Mouse (Mus musculus) layer of hippocampus, postnatal 10 days (tissue): ENCODE measurements around the gene Sec22a. TPM values are rescaled to one million over a fixed set of nuclear protein-coding genes. Genes with fewer than 3 reads are reported as not detected.

Source experiments
- DNase-seq, 2 experiments: peaks; one replicate each; pipeline ENCODE4 v3.0.0; 2021; ENCODE audit warnings: low spot score in 2 of 2
- long read RNA-seq: library from polyadenylated mRNA; stranded (forward); transcript quantifications from one replicate; pipeline ENCODE4 v2.0.0, GENCODE M21; 2023
- total RNA-seq, 2 experiments: library from RNA; stranded (reverse); gene quantifications; 2 replicates each; pipeline ENCODE4 v1.2.3; 2021

The Sec22a gene
- 10 to 100 TPM; 16.2 to 21.5 TPM for total RNA-seq
- long read RNA-seq, transcript Sec22a-201 (7 exons, 3,992 nt): major isoform, 12 of 15 reads
- long read RNA-seq, partial matches to known transcripts: 2 of 15 reads
- long read RNA-seq, other reads (novel, unspliced or antisense): 1 of 15 reads

DNA sequence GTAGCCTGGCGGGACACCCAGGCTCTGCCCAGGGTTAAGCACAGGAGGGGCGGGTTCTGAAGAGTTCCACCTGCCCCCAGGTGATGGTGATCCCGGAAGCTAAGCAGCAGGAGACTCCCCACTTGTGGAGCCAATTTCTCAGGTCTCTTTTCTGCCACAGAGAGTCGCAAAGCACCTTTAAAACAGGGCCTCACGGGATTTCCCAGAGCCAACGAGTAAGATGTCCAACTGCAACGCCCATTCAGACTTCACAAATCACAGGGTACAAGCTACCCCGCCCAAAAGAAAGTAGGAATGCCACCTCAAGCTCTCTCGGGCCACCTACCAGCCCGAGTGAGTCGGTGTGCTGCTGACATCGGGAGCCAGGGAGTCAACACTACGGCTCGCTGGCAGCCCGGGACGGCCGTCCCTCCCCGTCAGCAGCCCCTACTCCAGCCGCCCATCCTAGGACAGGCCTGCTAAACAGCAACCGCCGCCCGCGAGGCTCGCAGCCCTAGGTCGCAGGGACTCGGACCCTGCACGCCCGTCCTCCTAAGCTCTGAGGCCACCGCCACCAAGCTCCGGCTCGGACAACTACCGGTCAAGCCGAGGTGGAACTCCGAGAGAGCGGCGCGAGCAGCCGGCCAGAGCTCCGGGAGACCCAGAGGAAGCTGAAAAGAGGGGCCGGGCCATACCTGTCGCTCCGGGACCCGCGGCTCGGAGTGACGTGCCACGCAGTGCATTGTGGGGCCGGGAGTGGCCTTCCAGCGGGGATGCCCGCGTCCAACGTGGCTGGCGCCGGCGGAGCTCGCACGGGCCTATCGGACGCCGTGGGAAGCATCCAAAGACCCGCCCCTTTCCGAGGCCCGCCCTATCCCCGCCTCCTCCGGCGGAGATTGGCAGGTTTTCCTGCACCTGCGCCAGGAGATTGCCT is at the start of gene Sec22a:
Sec22a (minus strand) TSS at position 769 of the 913 bp plus-strand sequence.
- DNase-seq: peak; percentile 91 to 95

DNA sequence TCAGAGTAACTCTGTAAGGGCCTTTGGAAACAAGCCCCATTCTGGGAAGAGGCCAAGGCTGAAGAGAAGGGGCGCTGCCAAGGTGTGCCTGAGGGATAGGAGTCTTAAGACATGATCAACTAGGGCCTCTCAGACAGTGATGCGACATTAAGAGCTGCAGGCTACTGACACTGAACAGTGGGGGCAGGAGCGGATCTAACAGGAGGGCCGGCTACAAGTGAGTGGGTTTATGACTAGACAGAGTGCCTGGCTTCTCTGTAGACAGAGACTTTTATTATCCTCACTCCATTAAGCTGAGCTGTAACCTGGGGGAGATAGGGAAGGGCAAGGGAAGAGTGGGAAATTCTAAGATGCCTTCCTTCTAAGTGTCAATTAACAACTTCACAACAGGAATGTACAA is 43.0 kb upstream of the Sec22a start:
- no peak for DNase-seq

DNA sequence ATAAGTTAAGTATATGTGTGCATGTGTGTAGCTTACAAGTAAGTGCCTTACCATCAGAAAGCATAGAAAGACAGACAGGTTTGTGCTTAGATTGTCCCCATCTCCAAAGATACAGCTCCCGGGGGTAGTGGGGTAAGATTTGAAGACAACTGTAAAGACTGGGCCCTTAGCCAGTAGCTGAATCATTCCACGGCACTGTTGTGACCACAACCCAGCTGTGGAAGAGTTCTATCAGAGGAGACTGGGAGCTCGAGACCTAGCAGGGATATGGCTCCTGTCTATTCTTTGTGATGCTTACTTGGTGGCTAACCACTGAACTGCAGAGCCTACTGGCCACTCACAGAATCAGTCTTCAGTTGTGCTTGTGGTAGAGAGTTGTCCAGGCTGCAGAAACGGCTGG is 42.4 kb upstream of the Sec22a start:
- DNase-seq: no peak

DNA sequence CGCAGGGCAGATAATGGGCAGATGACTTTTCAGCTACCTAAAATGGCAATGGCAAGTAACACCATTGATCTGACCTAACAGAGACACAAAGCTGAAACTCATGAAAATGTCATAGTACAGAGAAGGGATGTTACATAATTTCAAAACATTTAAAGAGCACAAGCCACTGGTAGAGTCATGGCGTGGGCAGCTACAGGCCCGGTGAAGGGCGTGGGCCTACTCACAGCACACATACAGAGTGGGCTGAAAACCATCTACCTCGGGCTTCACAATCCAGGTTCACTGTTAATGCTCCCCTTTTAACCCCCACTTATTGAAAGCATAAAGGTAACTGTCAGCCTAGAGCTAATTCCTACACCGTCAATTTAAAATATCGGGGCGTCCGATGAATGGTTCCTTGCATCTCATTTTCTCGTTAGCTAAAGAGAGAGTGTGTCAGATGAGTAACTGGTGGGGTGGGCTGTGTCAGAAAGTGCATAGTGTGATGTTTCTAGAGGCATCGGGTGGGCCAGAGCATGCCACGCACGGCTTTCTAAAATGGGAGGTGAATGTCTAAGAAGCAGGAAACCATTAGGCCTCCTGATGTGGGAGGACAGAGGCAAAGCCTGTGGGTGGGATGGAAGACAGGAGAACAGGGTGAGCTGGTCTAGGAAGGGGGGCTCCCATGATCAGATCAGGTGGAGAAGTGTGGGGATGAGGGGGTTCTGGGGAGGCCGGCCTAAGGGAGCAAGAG is 41.8 kb upstream of the Sec22a start:
- DNase-seq: no peak

DNA sequence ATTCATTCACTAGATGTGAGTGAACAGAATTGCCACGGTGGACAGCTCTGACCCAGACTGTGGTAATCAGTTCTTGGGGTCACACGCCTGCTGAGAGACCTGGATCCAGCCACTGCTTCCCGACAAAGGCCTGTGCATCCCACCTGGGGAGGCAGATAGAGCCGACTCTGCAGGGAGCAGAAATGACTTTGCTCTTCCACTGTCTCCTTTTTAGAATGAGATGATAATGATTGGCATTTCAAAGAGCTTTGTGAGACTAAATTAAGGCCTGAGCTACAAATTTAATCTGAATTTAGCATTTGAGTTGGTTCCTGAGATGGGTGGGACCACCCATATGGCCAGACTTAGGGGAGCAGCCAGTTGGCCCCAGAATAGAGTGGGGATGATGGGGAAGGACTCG is 41.1 kb upstream of the Sec22a start:
- DNase-seq: no peak

DNA sequence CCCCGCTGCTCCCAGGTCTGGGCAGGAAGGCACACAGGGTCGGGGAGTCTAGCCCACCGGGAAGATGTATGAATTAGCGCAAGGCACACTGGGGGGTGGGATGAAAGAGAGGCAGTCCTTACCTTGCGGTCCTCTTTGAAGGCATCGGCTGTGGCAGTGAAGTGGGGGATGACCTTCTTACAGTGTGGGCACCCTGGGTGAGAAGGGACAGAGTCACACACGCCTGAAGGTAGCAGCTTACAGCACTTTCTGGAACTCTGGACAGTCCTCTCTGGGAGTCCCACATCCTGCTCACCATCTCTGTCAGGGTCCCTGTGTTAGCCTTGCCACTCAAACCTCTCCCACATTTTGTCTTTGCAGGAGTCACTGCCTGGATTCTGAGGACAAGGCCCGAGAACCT is 40.2 kb upstream of the Sec22a start:
- no peak for DNase-seq

DNA sequence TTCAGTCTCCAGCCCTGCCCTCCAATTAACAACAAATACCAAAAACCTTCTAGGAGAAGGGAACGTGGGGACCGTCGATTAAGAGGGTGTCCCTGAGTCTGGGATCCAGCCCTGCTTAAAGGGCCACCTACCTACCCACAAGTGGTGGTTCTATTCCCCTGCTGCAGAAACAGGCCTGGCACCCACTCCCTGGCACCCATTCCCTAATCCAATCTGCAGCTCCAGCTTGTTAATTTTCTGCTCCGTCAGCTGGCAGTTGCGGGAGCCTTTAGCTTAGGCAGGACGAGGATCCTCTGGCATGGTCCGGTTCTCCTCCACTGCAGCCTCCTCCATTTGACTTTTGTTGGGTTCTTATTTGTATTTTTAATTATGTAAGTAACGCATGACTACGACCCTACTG is 39.6 kb upstream of the Sec22a start:
- peak; percentile 52 to 64 for DNase-seq

DNA sequence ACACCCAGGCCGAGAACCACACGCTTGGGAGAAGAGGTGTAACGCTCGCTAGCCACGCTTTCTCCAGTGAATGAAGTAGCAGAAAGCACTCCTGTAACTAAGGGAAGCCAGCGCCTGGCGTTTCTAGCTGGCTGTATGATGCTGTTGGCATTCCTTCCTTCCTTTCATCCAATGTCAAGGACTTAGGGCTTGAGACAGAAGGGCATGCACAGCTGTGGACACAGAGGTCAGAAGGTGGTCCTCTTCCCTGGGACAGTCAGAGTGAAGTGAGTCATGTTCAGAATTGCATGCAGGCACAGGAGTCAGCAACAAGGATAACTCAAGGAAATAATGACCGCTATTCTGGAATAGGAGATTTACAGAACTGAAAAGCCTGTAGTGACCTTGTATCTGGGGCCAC is 29.1 kb upstream of the Sec22a start:
- DNase-seq: no peak

DNA sequence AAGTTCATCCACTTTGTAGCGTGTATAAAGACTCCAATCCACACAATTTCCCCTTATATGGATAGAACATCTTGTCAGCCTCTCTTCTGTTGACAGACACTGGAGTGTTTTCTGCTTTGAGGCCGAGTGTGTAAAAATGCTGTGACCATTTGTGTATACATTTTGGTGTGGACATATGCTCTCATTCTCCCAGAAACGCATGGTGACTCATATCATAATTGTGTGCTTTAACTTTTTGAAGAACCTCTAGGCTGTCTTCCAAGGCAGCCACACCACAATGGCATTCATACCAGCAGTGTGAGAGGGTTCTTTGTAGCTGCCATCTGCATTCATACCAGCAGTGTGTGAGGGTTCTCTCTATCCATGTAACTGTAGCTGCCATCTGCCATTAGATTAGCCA is 21.9 kb upstream of the Sec22a start:
- no peak for DNase-seq

DNA sequence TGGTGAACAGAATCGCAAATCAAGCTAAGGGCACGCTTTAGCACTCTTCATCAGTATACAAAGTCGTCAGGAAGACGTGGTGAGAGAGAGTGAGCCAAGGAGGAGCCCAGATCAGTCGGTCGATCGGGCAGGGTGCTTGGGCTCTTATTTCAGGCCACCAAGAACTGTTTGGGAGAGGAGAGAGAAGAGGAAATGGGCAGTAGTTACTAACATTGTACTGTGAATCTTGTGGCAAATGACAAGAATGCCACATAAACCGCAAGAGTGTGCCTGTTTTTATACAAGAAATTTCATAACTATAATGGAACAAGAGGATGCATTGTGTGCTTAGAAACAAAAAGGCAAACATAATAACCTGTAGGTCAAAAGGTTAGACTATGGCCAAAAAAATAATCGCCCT is 16.3 kb upstream of the Sec22a start:
- no peak for DNase-seq

DNA sequence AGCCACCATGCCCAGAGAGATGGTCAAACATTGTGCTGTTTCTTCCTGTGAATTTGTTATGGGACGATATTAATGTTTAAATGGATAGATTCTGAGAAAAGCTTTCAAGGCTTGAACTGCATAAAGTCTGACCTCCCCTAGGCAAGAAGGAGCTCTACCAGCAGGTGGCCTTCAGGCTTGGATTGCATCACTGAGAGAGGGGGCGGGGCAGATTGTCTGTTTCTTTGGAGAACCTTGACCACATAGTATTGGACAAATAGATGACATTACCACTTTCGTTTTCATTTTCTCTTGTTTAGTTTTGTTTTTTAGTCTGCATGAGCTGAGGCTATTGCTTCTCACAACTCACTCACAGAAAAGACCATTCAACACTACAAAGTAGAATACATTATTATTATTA is 15.6 kb upstream of the Sec22a start:
- DNase-seq: no peak

DNA sequence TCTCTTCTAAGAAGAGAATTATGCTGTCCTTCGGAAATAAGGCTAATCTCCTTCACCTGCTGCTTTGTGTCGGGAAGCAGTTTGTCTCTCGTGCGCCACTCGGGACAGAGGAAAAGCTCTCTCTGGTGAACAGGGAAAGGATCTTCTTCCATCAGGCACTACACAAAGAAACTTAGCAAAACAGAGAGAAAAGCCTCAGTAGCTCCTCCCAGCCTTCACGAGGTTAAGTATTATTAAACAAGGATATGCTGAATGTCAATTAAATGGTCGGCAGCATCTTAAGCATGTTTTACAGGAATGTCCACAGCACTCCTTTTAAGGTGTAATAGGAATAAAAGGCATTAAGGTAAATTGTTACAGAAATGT is 328 bp upstream of the Sec22a start:
- DNase-seq: no peak

DNA sequence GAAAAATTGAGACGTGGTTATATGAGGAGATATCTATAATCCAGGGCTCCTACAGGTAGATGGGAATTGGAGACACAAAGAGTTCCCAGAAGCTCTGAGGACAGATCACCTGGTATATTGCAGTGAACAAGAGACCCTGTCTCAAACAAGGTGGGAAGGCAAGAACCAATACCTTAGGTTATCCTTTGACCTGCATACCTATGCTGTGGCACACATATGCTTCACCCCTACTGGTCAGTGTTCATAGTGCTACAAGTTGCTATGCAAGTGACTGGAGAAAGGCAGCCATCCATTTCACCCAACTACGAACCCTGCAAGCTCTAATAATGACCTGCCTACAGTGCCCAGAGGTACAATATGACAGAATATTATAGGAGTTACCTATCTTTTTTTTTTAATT is 1.5 kb downstream of the Sec22a start:
- no peak for DNase-seq

DNA sequence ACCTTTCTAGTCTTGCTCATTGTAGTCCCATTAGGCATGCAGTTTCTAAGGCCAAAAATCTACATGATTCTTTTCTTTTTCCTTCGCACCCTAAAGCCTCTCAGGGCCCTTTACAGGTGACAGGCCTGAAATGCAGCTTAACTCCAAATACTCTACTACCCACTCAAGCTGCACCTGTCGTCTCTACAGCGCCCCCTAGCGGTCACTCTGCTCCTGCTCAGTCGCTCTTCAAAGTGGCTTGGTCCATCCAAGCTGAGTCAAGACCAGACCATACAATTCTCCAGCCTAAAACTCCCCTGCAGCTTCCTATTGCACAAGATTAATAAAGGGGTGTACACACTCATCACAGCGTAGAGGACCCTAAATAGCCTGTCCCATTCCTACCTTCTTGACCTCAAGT is 3.1 kb downstream of the Sec22a start:
- peak; percentile 40 to 48 for DNase-seq

DNA sequence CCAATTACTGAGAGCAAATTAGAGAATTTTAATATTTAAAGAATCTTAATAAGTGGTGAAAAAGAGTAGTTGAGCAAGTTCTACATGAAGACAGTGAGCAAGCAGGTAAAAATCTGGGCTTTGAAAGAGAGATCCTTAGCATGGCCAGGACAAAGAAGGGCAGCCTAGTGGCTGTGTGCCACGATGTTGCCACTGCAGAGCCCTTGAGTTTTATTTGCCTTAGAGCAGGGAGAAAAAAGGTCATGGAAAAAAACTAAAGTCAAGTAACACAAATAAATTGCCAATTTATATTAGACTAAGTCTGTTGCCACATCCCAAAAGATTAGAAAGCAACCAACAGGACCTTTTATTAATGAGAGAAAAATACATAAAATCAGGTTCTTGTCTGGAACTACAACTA is 6.3 kb downstream of the Sec22a start:
- DNase-seq: no peak

DNA sequence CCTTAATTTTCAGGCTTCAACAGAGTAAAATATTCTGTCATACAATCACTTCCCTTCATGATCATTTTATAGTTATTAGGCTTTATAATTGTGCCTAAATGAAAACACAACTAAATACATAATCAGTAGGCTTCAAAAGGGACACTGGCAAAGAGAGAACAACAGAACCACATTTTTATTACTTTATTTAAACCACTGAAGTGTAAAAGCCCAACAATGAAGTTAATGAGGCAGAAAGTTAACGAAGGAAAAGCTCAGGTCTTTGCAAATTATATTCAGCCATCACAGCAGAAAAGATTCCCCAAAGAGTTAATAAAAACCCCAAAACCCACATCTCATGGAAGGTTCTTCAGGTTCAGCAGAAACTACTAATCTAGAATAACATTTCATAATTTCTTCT is 33.3 kb downstream of the Sec22a start:
- DNase-seq: no peak

DNA sequence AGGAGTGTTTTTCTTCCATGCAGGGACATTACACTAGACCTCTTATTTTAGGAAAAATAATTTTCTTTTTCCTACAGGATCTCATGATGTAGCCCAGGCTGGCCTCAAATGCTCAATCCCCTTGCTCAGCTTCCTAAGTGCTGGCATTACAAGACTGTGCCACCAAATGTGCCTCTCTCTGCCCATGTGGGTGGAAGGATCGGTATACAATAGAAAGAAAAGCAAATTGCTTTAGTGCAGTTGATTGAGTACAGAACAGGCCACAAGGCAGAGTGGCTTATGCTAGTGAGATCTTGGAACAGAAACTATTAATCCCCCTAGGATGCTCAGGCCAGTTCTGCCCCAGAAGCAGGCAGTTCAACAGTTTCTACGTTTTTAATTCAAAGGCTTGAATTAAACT is 43.9 kb downstream of the Sec22a start:
- no peak for DNase-seq

DNA sequence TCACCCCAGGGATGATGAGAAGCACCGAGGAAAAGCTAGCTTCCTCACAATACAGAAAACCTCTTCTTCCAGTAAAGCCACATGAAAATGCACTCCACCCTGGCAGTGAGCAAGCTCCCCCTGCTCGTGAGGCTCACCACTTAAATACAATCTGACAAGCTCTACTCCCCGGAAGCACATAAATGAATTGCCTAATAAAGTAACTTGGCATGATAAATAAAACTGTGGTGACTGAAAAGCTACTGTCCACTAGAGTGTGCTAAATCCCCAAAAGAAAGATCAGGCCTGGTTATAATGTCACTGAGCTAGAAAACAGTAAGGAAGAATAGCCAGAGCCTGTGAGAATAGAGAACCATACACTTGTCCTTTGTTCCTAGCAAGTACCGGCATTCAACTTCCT is 44.4 kb downstream of the Sec22a start:
- DNase-seq: no peak

DNA sequence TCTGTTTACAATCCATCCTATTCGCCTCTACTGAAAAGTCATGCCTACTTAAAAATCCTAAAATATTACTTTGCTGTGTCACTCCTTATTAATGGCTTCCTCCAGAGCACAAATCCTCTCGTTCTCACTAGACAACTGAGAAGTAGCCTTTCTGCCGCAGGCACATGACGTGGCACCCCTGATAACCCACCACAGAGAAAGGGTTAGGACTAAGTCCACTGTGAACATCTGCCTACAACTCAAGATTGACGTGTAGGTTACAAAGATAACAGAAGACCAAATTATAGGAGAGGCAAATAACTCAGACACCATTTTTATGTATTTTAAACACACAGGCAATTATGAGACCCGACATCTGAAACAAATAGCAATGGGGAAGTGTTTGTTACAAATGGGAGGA is 45.3 kb downstream of the Sec22a start:
- no peak for DNase-seq

DNA sequence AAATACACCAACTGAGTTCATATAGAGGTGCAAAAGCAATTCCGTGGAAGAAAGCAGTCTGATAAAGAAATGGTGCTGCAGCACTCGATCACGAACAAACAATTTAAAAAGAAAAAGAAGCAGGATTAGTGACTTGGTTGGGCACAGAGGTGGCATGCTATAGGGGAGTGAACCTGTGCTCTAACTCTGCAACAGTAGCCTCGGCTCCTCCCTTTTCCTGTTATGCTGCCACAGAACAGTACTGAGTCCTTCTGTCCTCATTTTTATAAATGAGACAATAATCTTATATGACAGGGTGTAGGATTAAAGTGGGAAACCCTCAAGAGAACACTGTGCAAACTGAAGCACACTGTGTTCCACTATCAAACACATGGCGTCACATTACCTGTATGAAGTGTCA is 46.3 kb downstream of the Sec22a start:
- DNase-seq: no peak

DNA sequence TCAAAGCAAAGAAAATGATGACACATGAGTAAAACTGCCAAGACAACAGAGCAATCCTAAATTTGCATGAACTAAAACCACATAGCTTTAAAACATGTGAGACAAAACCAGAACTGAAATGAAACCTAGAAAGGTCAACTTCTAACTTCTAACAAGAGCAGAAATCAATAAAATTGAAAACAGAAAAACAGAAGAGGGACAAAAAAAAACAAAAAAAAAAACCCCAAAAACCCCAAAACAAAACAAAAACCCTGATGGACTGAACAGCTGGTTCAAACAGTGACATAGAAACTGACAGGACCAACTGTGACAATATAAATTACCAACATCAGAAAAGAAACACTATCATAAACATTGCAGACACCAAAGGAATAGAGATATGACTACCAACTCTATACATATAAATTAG is 46.9 kb downstream of the Sec22a start:
- no peak for DNase-seq

DNA sequence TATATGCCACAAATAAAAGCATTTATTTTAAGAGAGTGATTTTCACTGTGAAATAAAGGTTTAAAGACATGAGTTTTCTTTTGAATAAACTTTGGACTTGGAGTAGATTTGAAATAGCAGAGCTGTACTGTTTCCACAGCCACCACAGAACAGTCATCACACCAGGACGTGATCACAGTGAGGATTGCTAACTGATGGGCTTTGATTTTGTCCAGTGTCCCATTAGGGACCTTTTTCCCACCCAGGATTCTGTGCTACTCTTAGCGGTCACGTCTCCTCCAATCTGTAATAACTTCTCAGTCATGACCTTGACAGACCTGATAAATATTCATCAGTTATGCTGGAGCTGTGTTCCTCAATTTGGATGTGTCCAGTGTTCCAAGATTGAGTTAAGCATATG is 48.2 kb downstream of the Sec22a start:
- no peak for DNase-seq
